In the genomic region with DNA sequence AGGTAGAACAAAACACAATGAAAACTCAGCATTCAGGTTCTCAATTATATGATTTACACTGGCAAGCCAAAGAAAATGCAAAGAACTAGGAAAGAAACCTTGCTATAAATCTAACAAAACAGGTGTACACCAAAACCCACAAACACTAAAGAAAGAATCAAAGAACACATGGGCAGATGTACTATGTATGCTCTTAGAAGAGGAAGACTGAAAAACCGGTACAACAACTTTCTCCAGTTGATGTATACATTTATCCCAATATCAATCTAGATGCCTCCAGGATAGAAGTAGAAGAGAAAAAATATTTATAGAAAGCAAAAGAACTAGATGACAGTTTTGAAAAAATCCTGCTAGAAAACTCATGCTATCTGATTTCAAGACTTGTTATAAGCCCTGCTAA, we compare ENCODE assay signal across 17 mouse cellular contexts.
DNase-seq lines count a peak whose midpoint lies in the region; ATAC-seq and TF ChIP-seq lines count a peak whose summit lies in the region.
"Had no signal": no experiment of that assay in that cellular context is flagged by ENCODE, and none has a peak within 500 bp of the region (broad histone marks: within the 10 kb centered on the region; RNA-seq: fewer than 3 reads in every experiment).

No protein-coding gene starts in this region.

- no peaks in the 10 kb centered on the region for H3K36me3 ChIP-seq in limb, embryonic 10.5 days
- H3K36me3 ChIP-seq in limb, embryonic 14.5 days (ENCODE audit: control insufficient read depth, insufficient read depth, low read length) = no peaks in the 10 kb centered on the region
- H3K36me3 ChIP-seq: embryonic facial prominence, embryonic 13.5 days; forebrain, embryonic 15.5 days had no signal

- peaks cover 49% of the 10 kb centered on the region for H3K4me1 ChIP-seq in limb, embryonic 10.5 days
- H3K4me1 ChIP-seq in limb, embryonic 14.5 days (ENCODE audit: control insufficient read depth, insufficient read depth, low read length) = peaks cover 27% of the 10 kb centered on the region

- no peaks in the 10 kb centered on the region for H3K9me3 ChIP-seq in limb, embryonic 10.5 days (replicated peaks)
- no peaks in the 10 kb centered on the region for H3K9me3 ChIP-seq in limb, embryonic 14.5 days (ENCODE audit: control insufficient read depth, low read length)
- H3K9me3 ChIP-seq: embryonic facial prominence, embryonic 13.5 days; forebrain, embryonic 13.5 days; forebrain, embryonic 15.5 days had no signal

- WGBS in limb, embryonic 10.5 days = 91% methylated on average over 1 of the region's 1 CpGs
- WGBS in limb, embryonic 14.5 days = 69% methylated on average over 1 of the region's 1 CpGs

- H3K27ac ChIP-seq in gastrocnemius, adult 2 months = 0 out of 2 replicates have a peak overlapping the region, but pooled peaks have one; percentile 12
- H3K27ac ChIP-seq in limb, embryonic 10.5 days = peak overlapping the region; percentile 46; the same call in 1 of the 2 replicates
- H3K27ac ChIP-seq in limb, embryonic 14.5 days (replicated peaks; ENCODE audit: low read depth, low read length) = no peak overlapping the region
- H3K27ac ChIP-seq: embryonic facial prominence, embryonic 13.5 days; forebrain, embryonic 13.5 days; forebrain, embryonic 15.5 days had no signal

- H3K9ac ChIP-seq in limb, embryonic 14.5 days (ENCODE audit: low read depth, low read length, severe bottlenecking) = no peak overlapping the region
- H3K9ac ChIP-seq: embryonic facial prominence, embryonic 13.5 days; forebrain, embryonic 13.5 days; forebrain, embryonic 15.5 days; forebrain, postnatal 0 days had no signal

- no peak overlapping the region for H3K4me2 ChIP-seq in limb, embryonic 14.5 days (replicated peaks; ENCODE audit: low read depth, low read length, severe bottlenecking)
- H3K4me2 ChIP-seq: embryonic facial prominence, embryonic 13.5 days; forebrain, embryonic 13.5 days; forebrain, embryonic 15.5 days had no signal

- H3K27me3 ChIP-seq in limb, embryonic 10.5 days (ENCODE audit: low read depth, poor library complexity, severe bottlenecking) = no peaks in the 10 kb centered on the region
- no peaks in the 10 kb centered on the region for H3K27me3 ChIP-seq in limb, embryonic 14.5 days (ENCODE audit: control insufficient read depth, insufficient read depth, low read length)
- H3K27me3 ChIP-seq: embryonic facial prominence, embryonic 13.5 days; forebrain, embryonic 13.5 days; forebrain, embryonic 15.5 days had no signal

- no peak for TF ChIP-seq POLR2A in limb, embryonic 14.5 days (IDR thresholded peaks at IDR 0.05; ENCODE audit: borderline replicate concordance, extremely low read depth, insufficient read depth, insufficient read length)

- H3K4me3 ChIP-seq in gastrocnemius, adult 2 months = no peak overlapping the region
- H3K4me3 ChIP-seq in limb, embryonic 10.5 days = no peak overlapping the region
- no peak overlapping the region for H3K4me3 ChIP-seq in limb, embryonic 14.5 days (replicated peaks; ENCODE audit: low read length)
- H3K4me3 ChIP-seq: embryonic facial prominence, embryonic 13.5 days; forebrain, embryonic 13.5 days; forebrain, embryonic 15.5 days had no signal

- intact Hi-C loops in gastrocnemius, adult 2 months (cut with DNase I) = no loop called here

- no peak for ATAC-seq in limb, embryonic 14.5 days (ENCODE audit: low FRiP score, low read depth)
- ATAC-seq in cerebellum, adult (ENCODE audit: insufficient number of reproducible peaks, low FRiP score, low TSS enrichment) = no peak
- ATAC-seq: forebrain, embryonic 13.5 days; forebrain, embryonic 15.5 days; forebrain, postnatal 0 days had no signal

- no peak for TF ChIP-seq CTCF in gastrocnemius, adult 2 months (IDR thresholded peaks at IDR 0.05)

- DNase-seq in gastrocnemius, adult 2 months = no peak
- no peak for DNase-seq in gastrocnemius, adult 8-10 months (ENCODE audit: low spot score in 2 of 2)
- no peak for DNase-seq in limb, embryonic 10.5 days (ENCODE audit: low spot score)
- peak; percentile 58 for DNase-seq in limb, embryonic 14.5 days (ENCODE audit: low spot score)
- DNase-seq: adrenal gland, adult 2 months; adrenal gland, postnatal 10 days; adrenal gland, postnatal 25 days; cerebellum, adult 11-12 months; cerebellum, adult 2 months; cerebellum, adult 9-10 months; cerebellum, postnatal 10 days; cerebellum, postnatal 25 days; forebrain, postnatal 0 days had no signal
